Mouse (Mus musculus) limb, embryonic 15.5 days (tissue): ENCODE results near the gene Yars2. TPM values are rescaled to one million over a fixed set of nuclear protein-coding genes. Genes with fewer than 3 reads are reported as not detected.
A peak's percentile ranks its signal among the peaks of the same experiment; 100 is the strongest.
"Not testable (repeated sequence)": the region's sequence is repeated elsewhere in the genome, so short reads cannot be mapped to it uniquely, and the experiment has no call there.

Source experiments
- ATAC-seq: fragments of 200-750 bp; cut with Nextera tagmentation; 2 replicates; pipeline ENCODE4 v1.8.0; 2017; ENCODE audit warnings: low read depth, moderate TSS enrichment; ENCODE audit not compliant: insufficient number of reproducible peaks, low FRiP score, low TSS enrichment
- H3K27ac ChIP-seq: fragments of 300-500 bp; sonication (generic); 2 replicates; pipeline ENCODE4 v1.5.1; 2015; ENCODE audit warnings: moderate library complexity, mild to moderate bottlenecking, inconsistent platforms
- H3K27me3 ChIP-seq: fragments of 300-500 bp; sonication (generic); 2 replicates; pipeline ENCODE4 v1.6.1; 2015; ENCODE audit warnings: inconsistent platforms
- H3K36me3 ChIP-seq: fragments of 300-500 bp; sonication (generic); 2 replicates; pipeline ENCODE4 v1.6.1; 2015; ENCODE audit warnings: inconsistent platforms
- H3K4me1 ChIP-seq: fragments of 300-500 bp; sonication (generic); 2 replicates; pipeline ENCODE4 v1.6.1; 2015; ENCODE audit warnings: inconsistent platforms
- H3K4me2 ChIP-seq: fragments of 300-500 bp; sonication (generic); 2 replicates; pipeline ENCODE4 v1.6.1; 2015; ENCODE audit warnings: mild to moderate bottlenecking, inconsistent platforms
- H3K4me3 ChIP-seq: fragments of 300-500 bp; sonication (generic); 2 replicates; pipeline ENCODE4 v1.5.1; 2015; ENCODE audit warnings: mild to moderate bottlenecking, inconsistent platforms
- H3K9ac ChIP-seq: fragments of 300-500 bp; sonication (generic); 2 replicates; pipeline ENCODE4 v1.6.1; 2015; ENCODE audit warnings: inconsistent platforms
- H3K9me3 ChIP-seq: fragments of 300-500 bp; sonication (generic); 2 replicates; pipeline ENCODE4 v1.6.1; 2016; ENCODE audit warnings: inconsistent platforms
- WGBS: fragments of 180-500 bp; shearing (Covaris S2); methylation state at CpG from one replicate; pipeline ENCODE4 v1.1.7; 2015; 5-methylcytosine and 5-hydroxymethylcytosine counted together
- polyA plus RNA-seq: library from polyadenylated mRNA; unstranded; fragments of >200 nt; fragmentation: Nextera tagmentation; extraction: Ambion mirVana; gene quantifications from 2 replicates; pipeline ENCODE4 v1.2.1, GENCODE M21; 2015

Yars2 gene
- polyA plus RNA-seq, 1 experiment from 2014 or later: 28.8 TPM

DNA sequence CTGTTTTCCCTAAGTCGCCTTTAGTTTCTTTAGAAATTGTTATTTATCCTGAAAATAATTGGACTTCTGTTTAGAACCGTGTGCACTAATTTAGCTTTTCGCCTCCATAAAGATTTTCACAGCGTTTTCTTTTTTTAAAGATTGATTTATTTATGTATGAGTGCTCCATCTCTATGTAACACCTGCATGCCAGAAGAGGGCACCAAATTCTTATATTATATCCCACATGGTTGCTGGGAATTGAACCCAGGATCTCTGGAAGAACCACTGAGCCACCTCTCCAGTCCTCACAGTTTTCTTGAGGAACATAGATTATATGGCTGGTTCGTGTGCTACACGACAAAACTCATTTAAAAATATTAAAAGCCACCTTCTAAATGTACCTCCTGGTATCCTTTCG, 1.1 kb downstream of the Yars2 start:
- Histone ChIP-seq H3K4me2 (peak overlapping the region; percentile 79), H3K36me3 (peaks cover 19% of the 10 kb centered on the region), H3K9ac (peak overlapping the region; percentile 76), H3K4me3 (peak overlapping the region; percentile 97), H3K27ac (peak overlapping the region; percentile 96; the same call in 1 of the 2 replicates), H3K27me3 (no peaks in the 10 kb centered on the region), H3K9me3 (no peaks in the 10 kb centered on the region), H3K4me1 (peaks cover 14% of the 10 kb centered on the region)
- no peak for ATAC-seq
- 19% methylated on average over 7 of the region's 7 CpGs for WGBS

DNA sequence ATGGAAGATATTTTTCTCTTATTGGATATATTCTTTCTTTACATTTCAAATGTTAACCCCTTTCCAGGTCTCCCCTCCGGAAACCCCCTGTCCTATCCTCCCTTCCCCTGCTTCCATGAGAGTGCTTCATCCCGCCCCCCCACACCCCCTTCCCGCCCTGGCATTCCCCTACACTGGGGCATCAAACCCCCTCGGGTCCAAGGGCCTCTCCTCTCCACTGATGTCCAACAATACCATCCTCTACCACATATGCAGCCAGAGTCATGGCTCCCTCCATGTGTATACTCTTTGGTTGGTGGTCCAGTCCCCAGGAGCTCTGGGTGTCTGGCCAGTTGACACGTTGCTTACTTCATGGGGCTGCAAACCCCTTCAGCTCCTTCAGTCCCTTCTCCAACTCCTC, 8.6 kb downstream of the Yars2 start:
- Histone ChIP-seq H3K4me3 (no peak overlapping the region), H3K4me2 (no peak overlapping the region), H3K9ac (no peak overlapping the region), H3K9me3 (no peaks in the 10 kb centered on the region), H3K4me1 (no peaks in the 10 kb centered on the region), H3K27ac (no peak overlapping the region), H3K27me3 (no peaks in the 10 kb centered on the region), H3K36me3 (peaks cover 58% of the 10 kb centered on the region)
- WGBS: 81% methylated on average over 5 of the region's 5 CpGs
- no peak for ATAC-seq

DNA sequence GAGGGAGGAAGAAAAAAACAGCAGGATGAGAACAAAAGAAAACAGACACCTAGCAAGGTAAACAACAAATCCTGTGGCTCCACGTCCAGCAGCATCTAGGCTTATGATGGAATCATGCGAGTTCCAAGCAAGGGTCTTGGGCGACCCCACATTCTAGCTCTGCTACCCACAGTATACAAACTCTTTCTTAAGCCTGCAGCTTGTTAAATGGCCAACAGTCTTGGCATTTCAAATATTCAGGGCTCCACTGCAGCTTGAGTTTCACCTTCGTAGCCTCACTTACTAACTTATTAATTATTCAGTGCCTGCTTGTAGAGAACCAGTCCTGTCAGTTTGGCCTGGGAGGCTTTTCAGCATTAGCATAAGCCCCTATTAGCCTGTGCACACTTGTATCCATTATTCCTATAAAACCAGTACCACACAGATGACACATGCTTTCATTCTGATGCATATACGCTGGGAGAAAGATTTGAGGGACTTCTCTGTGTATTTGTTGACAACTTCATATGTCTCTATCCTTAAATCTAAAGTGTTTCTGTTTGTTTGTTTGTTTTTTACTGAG, 23.1 kb downstream of the Yars2 start:
- no peak overlapping the region for H3K9ac ChIP-seq
- no peaks in the 10 kb centered on the region for H3K27me3 ChIP-seq
- ATAC-seq: no peak
- H3K4me2 ChIP-seq: no peak overlapping the region
- no peaks in the 10 kb centered on the region for H3K9me3 ChIP-seq
- H3K36me3 ChIP-seq: peaks cover 56% of the 10 kb centered on the region
- no peak overlapping the region for H3K4me3 ChIP-seq
- 83% methylated on average over 5 of the region's 5 CpGs for WGBS
- H3K4me1 ChIP-seq: no peaks in the 10 kb centered on the region
- H3K27ac ChIP-seq: no peak overlapping the region

DNA sequence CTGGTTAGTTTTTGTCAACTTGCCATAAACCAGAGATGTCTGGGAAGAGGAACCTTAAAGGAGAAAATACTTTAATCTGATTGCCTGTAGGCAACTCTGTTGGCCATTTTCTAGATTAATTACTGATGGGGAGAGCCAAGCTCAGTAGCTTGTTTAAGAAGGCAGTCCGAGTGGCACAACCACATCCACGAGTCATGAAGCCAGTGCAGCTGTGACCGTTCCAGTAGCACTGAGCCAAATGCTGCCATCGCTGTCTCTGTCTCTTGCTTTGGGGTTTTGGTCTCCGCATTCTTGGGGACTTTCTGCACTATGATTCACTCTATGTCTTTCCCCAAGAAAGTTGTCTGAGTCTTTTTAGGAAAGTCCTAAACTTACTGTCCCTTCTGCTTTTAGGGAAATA, 43.7 kb downstream of the Yars2 start:
- WGBS: 82% methylated on average over 5 of the region's 5 CpGs
- Histone ChIP-seq H3K9me3 (no peaks in the 10 kb centered on the region), H3K4me3 (no peak overlapping the region), H3K4me1 (no peaks in the 10 kb centered on the region), H3K4me2 (no peak overlapping the region), H3K27ac (no peak overlapping the region), H3K36me3 (peaks cover 8% of the 10 kb centered on the region; the same call in 1 of the 2 replicates), H3K9ac (no peak overlapping the region), H3K27me3 (no peaks in the 10 kb centered on the region)
- no peak for ATAC-seq

DNA sequence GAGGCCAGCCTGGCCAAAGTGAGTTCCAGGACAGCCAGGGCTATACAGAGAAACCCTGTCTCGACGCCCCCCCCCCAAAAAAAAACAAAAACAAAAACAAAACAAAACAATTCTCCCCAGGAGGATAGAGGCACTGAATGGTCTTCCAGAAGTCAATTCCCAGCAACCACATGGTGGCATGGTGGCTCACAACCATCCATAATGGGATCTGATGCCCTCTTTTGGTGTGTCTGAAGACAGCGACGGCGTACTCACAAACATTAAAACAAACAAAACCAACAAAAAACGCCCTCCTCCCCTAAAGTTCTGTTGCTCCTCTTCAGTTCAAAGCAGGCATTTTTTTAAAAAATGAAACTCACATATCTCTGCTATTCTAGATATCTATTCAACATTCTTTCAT, 55.1 kb downstream of the Yars2 start:
- Histone ChIP-seq H3K27ac (no peak overlapping the region), H3K4me2 (peak overlapping the region; percentile 52), H3K9ac (peak overlapping the region; percentile 93), H3K9me3 (no peaks in the 10 kb centered on the region), H3K36me3 (no peaks in the 10 kb centered on the region), H3K4me3 (peak overlapping the region; percentile 97), H3K4me1 (peaks cover 5% of the 10 kb centered on the region; the same call in 1 of the 2 replicates), H3K27me3 (no peaks in the 10 kb centered on the region)
- ATAC-seq: no peak
- 8% methylated on average over 6 of the region's 6 CpGs for WGBS

DNA sequence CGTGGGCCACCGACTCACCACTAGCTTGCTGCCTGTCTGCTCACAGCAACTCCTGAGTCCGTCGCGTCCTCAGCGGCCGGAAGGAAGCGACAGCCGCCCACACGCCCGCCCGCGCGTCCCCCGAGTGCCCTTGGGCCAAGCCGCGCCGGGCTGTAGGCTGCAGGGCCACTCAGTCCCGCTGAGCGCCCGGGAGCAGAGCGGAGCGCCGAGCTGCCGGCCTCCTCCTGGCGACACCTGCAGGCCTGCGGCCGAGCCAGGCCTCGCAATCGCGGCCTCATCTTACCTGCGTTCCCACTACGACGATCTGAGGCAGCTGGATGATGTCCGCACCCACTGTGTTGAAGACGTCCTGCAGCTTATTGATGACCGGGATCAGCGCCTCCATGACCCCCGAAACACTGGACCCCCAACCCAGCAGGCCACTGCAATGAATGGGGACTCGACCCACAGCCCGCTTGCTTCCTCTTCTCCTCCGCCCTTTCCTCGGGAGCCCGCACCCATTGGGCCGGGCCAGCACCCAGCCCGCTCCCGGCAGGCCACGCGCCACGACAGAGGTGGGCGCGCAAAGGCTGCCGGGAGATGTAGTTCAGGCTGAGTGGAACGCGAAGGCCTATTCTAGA, 55.8 kb downstream of the Yars2 start, which contains the start of gene Dnm1l:
Gene Dnm1l (minus strand): TSS at position 479 of the 620 bp plus-strand sequence.
- Histone ChIP-seq H3K36me3 (no peaks in the 10 kb centered on the region), H3K4me2 (peak within 1 kb of the TSS; percentile 52), H3K27ac (peak within 1 kb of the TSS; percentile 89), H3K9ac (peak within 1 kb of the TSS; percentile 93), H3K27me3 (no peaks in the 10 kb centered on the region), H3K4me3 (peak within 1 kb of the TSS; percentile 97), H3K9me3 (no peaks in the 10 kb centered on the region), H3K4me1 (peaks cover 5% of the 10 kb centered on the region; the same call in 1 of the 2 replicates)
- peak; percentile 97 for ATAC-seq
- WGBS: under 1% methylated on average over 55 of the region's 55 CpGs

DNA sequence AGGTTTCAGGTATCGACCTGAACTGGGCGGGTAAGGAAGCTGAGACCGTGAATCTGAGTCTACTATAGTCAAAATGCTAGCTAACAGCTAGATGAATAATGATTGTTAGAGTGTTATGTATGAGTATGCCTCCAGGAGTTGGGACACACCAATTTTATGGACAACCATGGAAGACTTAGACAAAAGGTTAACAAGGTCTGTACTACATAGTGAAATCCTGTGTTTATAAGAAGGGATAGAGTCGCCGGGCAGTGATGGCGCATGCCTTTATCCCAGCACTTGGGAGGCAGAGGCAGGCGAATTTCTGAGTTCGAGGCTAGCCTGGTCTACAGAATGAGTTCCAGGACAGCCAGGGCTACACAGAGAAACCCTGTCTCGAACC, 56.3 kb downstream of the Yars2 start:
- not testable (repeated sequence) for H3K9ac ChIP-seq, H3K27me3 ChIP-seq, H3K36me3 ChIP-seq, H3K9me3 ChIP-seq, H3K27ac ChIP-seq, H3K4me1 ChIP-seq, ATAC-seq
- WGBS: 53% methylated on average over 9 of the region's 9 CpGs
- peak overlapping the region; percentile 52 for H3K4me2 ChIP-seq
- peak overlapping the region; percentile 97 for H3K4me3 ChIP-seq

Other genes with a start within 250 kb of the Yars2 start
- gene Pkp2, start 89.6 kb upstream of the Yars2 start, polyA plus RNA-seq: 1.7 and 2.2 TPM in 2 replicates
- 54.4 and 56.2 TPM in 2 replicates for gene Dnm1l, start 56.0 kb downstream of the Yars2 start, polyA plus RNA-seq